13 mouse cellular contexts compared by ENCODE assay signal in genomic region chr5:151055426-151056090, GRCm38 (mm10).
DNase-seq lines count a peak whose midpoint lies in the region; ATAC-seq lines count a peak whose summit lies in the region.
"Had no signal": no experiment of that assay in that cellular context is flagged by ENCODE, and none has a peak within 500 bp of the region (broad histone marks: within the 10 kb centered on the region; RNA-seq: fewer than 3 reads in every experiment).

No protein-coding gene starts in this region.

- no peaks in the 10 kb centered on the region for H3K27me3 ChIP-seq in hindbrain, embryonic 13.5 days
- H3K27me3 ChIP-seq in hindbrain, embryonic 10.5 days (ENCODE audit: insufficient read depth, poor library complexity, severe bottlenecking): no peaks in the 10 kb centered on the region
- H3K27me3 ChIP-seq in midbrain, embryonic 14.5 days (ENCODE audit: control insufficient read depth, insufficient read depth, low read length): no peaks in the 10 kb centered on the region
- H3K27me3 ChIP-seq in midbrain, embryonic 10.5 days (ENCODE audit: low read depth, poor library complexity, severe bottlenecking): no peaks in the 10 kb centered on the region
- H3K27me3 ChIP-seq in neural tube, embryonic 15.5 days (replicated peaks): no peaks in the 10 kb centered on the region

- 92% methylated on average over 11 of the region's 11 CpGs for WGBS in hindbrain, embryonic 13.5 days
- WGBS in hindbrain, embryonic 10.5 days: 93% methylated on average over 11 of the region's 11 CpGs
- 93% methylated on average over 11 of the region's 11 CpGs for WGBS in midbrain, embryonic 14.5 days
- 90% methylated on average over 11 of the region's 11 CpGs for WGBS in midbrain, embryonic 10.5 days
- 91% methylated on average over 11 of the region's 11 CpGs for WGBS in neural tube, embryonic 15.5 days

- H3K9ac ChIP-seq in hindbrain, embryonic 13.5 days: no peak overlapping the region
- H3K9ac ChIP-seq in midbrain, embryonic 14.5 days (replicated peaks; ENCODE audit: low read length): no peak overlapping the region
- no peak overlapping the region for H3K9ac ChIP-seq in neural tube, embryonic 15.5 days (replicated peaks)
- H3K9ac ChIP-seq: liver, postnatal 0 days had no signal

- no peak for DNase-seq in hindbrain, embryonic 10.5 days (ENCODE audit: low spot score)
- no peak for DNase-seq in midbrain, embryonic 14.5 days
- DNase-seq in midbrain, embryonic 10.5 days (ENCODE audit: low spot score): no peak
- peak; percentile 73 for DNase-seq in ZHBTc4 (ENCODE audit: low read depth, low spot score)
- DNase-seq in frontal cortex, postnatal 14 days (ENCODE audit: low spot score in 2 of 2): no peak
- no peak for DNase-seq in retina, postnatal 1 day
- DNase-seq: kidney, postnatal 14 days; liver, postnatal 0 days; right cerebral cortex, postnatal 25 days; thymus, adult 2 months had no signal

- no peaks in the 10 kb centered on the region for H3K9me3 ChIP-seq in hindbrain, embryonic 13.5 days
- H3K9me3 ChIP-seq in hindbrain, embryonic 10.5 days: 0 out of 2 replicates have a peak, but pooled peaks cover 5% of the 10 kb centered on the region
- H3K9me3 ChIP-seq in midbrain, embryonic 14.5 days (ENCODE audit: control insufficient read depth, low read length): no peaks in the 10 kb centered on the region
- H3K9me3 ChIP-seq in midbrain, embryonic 10.5 days (replicated peaks): no peaks in the 10 kb centered on the region
- no peaks in the 10 kb centered on the region for H3K9me3 ChIP-seq in neural tube, embryonic 15.5 days (replicated peaks)

- peaks cover 12% of the 10 kb centered on the region; the same call in 1 of the 2 replicates for H3K36me3 ChIP-seq in hindbrain, embryonic 13.5 days
- H3K36me3 ChIP-seq in hindbrain, embryonic 10.5 days: peaks cover 6% of the 10 kb centered on the region
- H3K36me3 ChIP-seq in midbrain, embryonic 14.5 days (ENCODE audit: control insufficient read depth, insufficient read depth, low read length): no peaks in the 10 kb centered on the region
- H3K36me3 ChIP-seq in midbrain, embryonic 10.5 days: 0 out of 2 replicates have a peak, but pooled peaks cover 4% of the 10 kb centered on the region
- peaks cover 5% of the 10 kb centered on the region; the same call in 1 of the 2 replicates for H3K36me3 ChIP-seq in neural tube, embryonic 15.5 days

- H3K4me1 ChIP-seq in hindbrain, embryonic 13.5 days (replicated peaks): peaks cover 26% of the 10 kb centered on the region
- H3K4me1 ChIP-seq in hindbrain, embryonic 10.5 days (replicated peaks): peaks cover 23% of the 10 kb centered on the region
- no peaks in the 10 kb centered on the region for H3K4me1 ChIP-seq in midbrain, embryonic 14.5 days (ENCODE audit: control insufficient read depth, insufficient read depth, low read length)
- H3K4me1 ChIP-seq in midbrain, embryonic 10.5 days: peaks cover 14% of the 10 kb centered on the region
- H3K4me1 ChIP-seq in neural tube, embryonic 15.5 days: peaks cover 21% of the 10 kb centered on the region

- H3K4me3 ChIP-seq in hindbrain, embryonic 13.5 days: no peak overlapping the region
- no peak overlapping the region for H3K4me3 ChIP-seq in hindbrain, embryonic 10.5 days
- H3K4me3 ChIP-seq in midbrain, embryonic 14.5 days (replicated peaks; ENCODE audit: low read depth, low read length): no peak overlapping the region
- no peak overlapping the region for H3K4me3 ChIP-seq in midbrain, embryonic 10.5 days
- no peak overlapping the region for H3K4me3 ChIP-seq in neural tube, embryonic 15.5 days (replicated peaks)
- H3K4me3 ChIP-seq: myocyte had no signal

- ATAC-seq in hindbrain, embryonic 13.5 days (ENCODE audit: low FRiP score): no peak
- ATAC-seq in midbrain, embryonic 14.5 days (ENCODE audit: low FRiP score, low TSS enrichment): no peak
- ATAC-seq in neural tube, embryonic 15.5 days (ENCODE audit: low FRiP score): peak; percentile 25; the same call in 1 of the 2 replicates
- ATAC-seq: liver, postnatal 0 days had no signal

- H3K4me2 ChIP-seq in hindbrain, embryonic 13.5 days: no peak overlapping the region
- H3K4me2 ChIP-seq in midbrain, embryonic 14.5 days (ENCODE audit: low read length): no peak overlapping the region
- H3K4me2 ChIP-seq in neural tube, embryonic 15.5 days: no peak overlapping the region

- H3K27ac ChIP-seq in hindbrain, embryonic 13.5 days: peak overlapping the region; percentile 78
- no peak overlapping the region for H3K27ac ChIP-seq in hindbrain, embryonic 10.5 days
- peak overlapping the region; percentile 50; the same call in 1 of the 2 replicates for H3K27ac ChIP-seq in midbrain, embryonic 14.5 days (replicated peaks; ENCODE audit: low read depth, low read length)
- no peak overlapping the region for H3K27ac ChIP-seq in midbrain, embryonic 10.5 days (replicated peaks)
- H3K27ac ChIP-seq in neural tube, embryonic 15.5 days (replicated peaks): peak overlapping the region; percentile 77

Comparison
In these comparisons a context has a peak if more than half of its experiments do, and no peak if none do; other contexts are left out.
1. H3K27ac ChIP-seq: peak in hindbrain, embryonic 13.5 days (single experiment), midbrain, embryonic 14.5 days (single experiment) and neural tube, embryonic 15.5 days (single experiment); none in hindbrain, embryonic 10.5 days (single experiment) and midbrain, embryonic 10.5 days (single experiment).